Mouse (Mus musculus): ENCODE results near the gene Khk.

DNA sequence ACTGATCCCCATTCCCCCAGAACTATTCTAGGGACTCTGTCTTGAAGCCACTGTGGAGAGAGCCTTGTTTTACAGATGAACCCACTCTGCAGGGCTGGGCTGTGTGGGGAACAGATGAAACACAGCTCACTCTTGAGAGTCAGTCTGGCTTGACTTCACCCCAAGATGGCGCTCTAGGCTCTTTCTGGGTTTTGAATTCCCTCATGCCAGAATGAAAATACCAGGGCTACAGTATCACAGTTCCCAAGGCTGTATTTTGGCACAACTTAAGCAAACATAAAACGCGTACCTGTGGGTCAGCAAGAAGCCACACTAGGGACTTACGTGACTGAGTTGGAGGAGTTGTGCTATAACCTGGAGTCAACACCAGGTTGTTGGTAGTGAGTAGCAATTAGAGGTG, 8.9 kb downstream of the Khk start:
- peak; percentile 49; the same call in 1 of the 2 replicates for TF ChIP-seq CTCF (IDR thresholded peaks at IDR 0.05; ENCODE audit: extremely low read depth, insufficient read length, insufficient replicate concordance, low read depth, low read length)
- TF ChIP-seq POLR2A (IDR thresholded peaks at IDR 0.05; ENCODE audit: low read depth, low read length) = no peak
